Comparison of ENCODE assay signal across 11 mouse cellular contexts in the genomic region with DNA sequence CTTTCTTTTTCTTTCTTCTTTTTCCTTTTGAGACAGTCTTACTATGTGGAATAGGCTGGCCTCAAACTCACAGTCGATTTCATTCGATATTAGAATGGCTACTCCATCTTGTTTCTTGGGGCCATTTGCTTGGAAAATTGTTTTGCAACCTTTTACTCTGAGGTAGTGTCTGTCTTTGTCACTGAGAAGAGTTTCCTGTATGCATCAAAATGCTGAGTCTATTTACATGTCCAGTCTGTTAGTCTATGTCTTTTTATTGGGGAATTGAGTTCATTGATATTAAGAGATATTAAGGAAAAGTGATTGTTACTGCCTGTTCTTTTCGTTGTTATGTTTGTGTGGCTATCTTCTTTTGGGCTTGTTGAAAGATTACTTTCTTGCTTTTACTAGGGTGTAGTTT. TPM values are rescaled to one million over a fixed set of nuclear protein-coding genes. Genes with fewer than 3 reads are reported as not detected.
A peak's percentile ranks its signal among the peaks of the same experiment; 100 is the strongest.
DNase-seq lines count a peak whose midpoint lies in the region; TF ChIP-seq lines count a peak whose summit lies in the region.
"Not testable (repeated sequence)": the region's sequence is repeated elsewhere in the genome, so short reads cannot be mapped to it uniquely, and the experiment has no call there.
"Had no signal": no experiment of that assay in that cellular context is flagged by ENCODE, and none has a peak within 500 bp of the region (broad histone marks: within the 10 kb centered on the region; RNA-seq: fewer than 3 reads in every experiment).

No protein-coding gene starts in this region.

- peak; percentile 16; the same call in 1 of the 2 replicates for TF ChIP-seq POLR2A in embryonic fibroblast, embryonic 13.5 days (IDR thresholded peaks at IDR 0.05; ENCODE audit: low read depth, low read length)
- not testable (repeated sequence) for TF ChIP-seq POLR2A in liver, adult 2 months (IDR thresholded peaks at IDR 0.05; ENCODE audit: extremely low read depth, insufficient read depth, low read length)

- not testable (repeated sequence) for TF ChIP-seq CTCF in embryonic fibroblast, embryonic 13.5 days (IDR thresholded peaks at IDR 0.05; ENCODE audit: borderline replicate concordance, insufficient read depth, low read length); liver, adult 2 months (IDR thresholded peaks at IDR 0.05; ENCODE audit: low read depth, low read length)

- H3K4me3 ChIP-seq in embryonic fibroblast, embryonic 13.5 days (ENCODE audit: insufficient read depth, low read length); liver, adult 2 months (ENCODE audit: insufficient read depth, low read depth, low read length); macrophage (ENCODE audit: inconsistent target): not testable (repeated sequence)

- not testable (repeated sequence) for H3K27me3 ChIP-seq in liver, adult 2 months (ENCODE audit: control insufficient read depth, insufficient read depth, low read length)

- H3K9ac ChIP-seq in liver, adult 2 months (ENCODE audit: low read depth, low read length) = not testable (repeated sequence)

- not testable (repeated sequence) for H3K4me1 ChIP-seq in embryonic fibroblast, embryonic 13.5 days (ENCODE audit: control insufficient read depth, insufficient read depth, low read length); liver, adult 2 months (ENCODE audit: control insufficient read depth, insufficient read depth, low read length)

- 24% methylated on average over 3 of the region's 3 CpGs for WGBS in liver, adult 2 months
- 97% methylated on average over 3 of the region's 3 CpGs for WGBS in macrophage (ENCODE audit: missing documents)

- H3K36me3 ChIP-seq in liver, adult 2 months (ENCODE audit: control insufficient read depth, insufficient read depth, low read length) = peaks cover 39% of the 10 kb centered on the region
- peaks cover 18% of the 10 kb centered on the region; the same call in 1 of the 2 replicates for H3K36me3 ChIP-seq in macrophage (ENCODE audit: inconsistent target)

- not testable (repeated sequence) for H3K79me2 ChIP-seq in liver, adult 2 months (ENCODE audit: control insufficient read depth, insufficient read depth, low read length)
- peaks cover 26% of the 10 kb centered on the region for H3K79me2 ChIP-seq in macrophage (ENCODE audit: inconsistent target)

- H3K27ac ChIP-seq in embryonic fibroblast, embryonic 13.5 days (ENCODE audit: insufficient read depth, low read length) = peak overlapping the region; percentile 34; the same call in 1 of the 2 replicates
- not testable (repeated sequence) for H3K27ac ChIP-seq in liver, adult 2 months (replicated peaks; ENCODE audit: insufficient read depth, low read depth, low read length)
- H3K27ac ChIP-seq in macrophage = 0 out of 2 replicates have a peak overlapping the region, but pooled peaks have one; percentile 5

- DNase-seq in 416B (ENCODE audit: low read depth) (peak; percentile 32), NIH3T3 (ENCODE audit: low read depth) (peak; percentile 38)
- peak; percentile 73 for DNase-seq in liver, adult 2 months (ENCODE audit: extremely low read depth, low read depth, low spot score)

RNA-seq across cellular contexts. Expression of a gene that starts 7.4 kb away (rescaled TPM):
- 45.1 and 55.3 TPM in 2 replicates for polyA plus RNA-seq in embryonic fibroblast, embryonic 13.5 days (2011; ENCODE audit: insufficient read length, low read depth, missing spikeins)
- total RNA-seq in liver, adult 2 months (2014; rRNA removed) = 521 and 532 TPM in 2 replicates
- 124 and 141 TPM in 2 replicates for polyA plus RNA-seq in liver, adult 2 months (2012; rRNA removed)
- 1,000 to 10,000 TPM in 14 of 26 experiments, 100 to 1,000 TPM in 12; 684 to 1,927 (median 1,016) TPM for total RNA-seq in macrophage (2018; cell fraction: chromatin; rRNA removed)
- total RNA-seq in macrophage (2018; cell fraction: cytosol; rRNA removed) = 100 to 1,000 TPM; 130 to 310 (median 205) TPM
- 1,000 to 10,000 TPM in 24 of 26 experiments, 100 to 1,000 TPM in 2; 867 to 2,363 (median 1,262) TPM for total RNA-seq in macrophage (2018; cell fraction: nucleus; rRNA removed)
- 120 to 201 TPM (median 122 TPM) in 3 replicates for polyA plus RNA-seq in macrophage (2018)
- total RNA-seq: G1E had no signal
- polyA plus RNA-seq: embryonic facial prominence, embryonic 10.5 days; erythroblast, embryonic 14.5 days; forebrain, embryonic 10.5 days; forebrain, embryonic 12.5 days; forebrain, embryonic 14.5 days; G1E had no signal
